Mouse (Mus musculus): ENCODE results near the gene Ntn1. TPM values are rescaled to one million over a fixed set of nuclear protein-coding genes. Genes with fewer than 3 reads are reported as not detected.
A peak's percentile ranks its signal among the peaks of the same experiment; 100 is the strongest.

Gene Ntn1
- polyA plus RNA-seq, 1 experiment, result 62.8 TPM

DNA sequence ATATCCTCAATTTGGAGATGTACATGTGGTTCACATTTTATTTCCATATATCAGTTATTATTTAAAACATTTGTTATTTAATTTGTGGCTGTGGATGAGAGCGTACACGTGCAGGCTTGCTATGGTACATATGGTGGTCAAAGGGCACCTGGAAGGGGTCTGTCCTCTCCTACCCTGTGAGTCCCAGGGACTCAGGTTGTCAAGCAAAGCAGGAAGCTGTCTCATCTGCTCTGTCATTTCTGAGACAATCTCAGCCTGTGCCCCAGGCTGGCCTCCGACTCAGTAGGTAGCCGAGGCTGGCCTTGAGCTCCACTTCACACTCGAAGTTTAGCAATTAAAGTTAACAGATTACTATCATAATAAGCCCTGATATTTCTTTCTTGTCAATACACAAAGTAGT is 32.9 kb upstream of the Ntn1 start:
- no peak for DNase-seq (ENCODE audit: low read depth)
- no peak for TF ChIP-seq POLR2A (IDR thresholded peaks at IDR 0.05; ENCODE audit: borderline replicate concordance, extremely low read depth, insufficient read depth, insufficient read length, poor library complexity, severe bottlenecking)
- TF ChIP-seq CTCF (IDR thresholded peaks at IDR 0.05; ENCODE audit: borderline replicate concordance, extremely low read depth, insufficient read depth, insufficient read length), result no peak

DNA sequence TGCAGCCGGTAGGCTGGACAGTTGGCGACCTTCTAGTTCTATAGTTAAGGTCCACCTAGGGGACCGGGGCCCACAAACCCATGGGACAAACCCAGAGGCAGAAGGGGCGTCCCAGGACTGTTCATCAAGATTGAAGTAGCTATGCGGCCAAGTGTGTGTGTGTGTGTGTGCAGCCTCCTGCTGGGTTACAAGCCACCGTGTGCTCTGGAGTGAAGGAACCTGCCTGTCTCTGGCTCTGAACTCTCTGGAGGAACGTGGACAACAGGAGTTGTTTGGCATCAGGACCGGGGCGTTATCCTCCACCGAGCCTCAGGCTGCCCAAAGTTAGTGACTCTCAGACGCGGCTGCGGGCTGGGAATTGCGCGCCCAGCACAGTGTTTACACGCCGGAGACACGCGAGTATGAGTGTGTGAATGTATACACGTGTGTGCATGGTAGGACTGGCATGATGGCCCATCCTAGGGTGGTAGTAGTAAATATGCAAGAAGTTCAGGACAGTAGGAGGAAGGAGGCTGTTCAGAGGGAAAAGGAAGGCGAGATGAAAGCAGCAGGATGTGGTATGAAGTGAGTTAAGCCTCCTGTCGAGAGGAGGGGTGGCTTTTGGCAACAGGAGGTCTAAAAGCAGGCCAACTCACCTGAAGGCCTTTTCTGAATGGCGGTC is 31.9 kb upstream of the Ntn1 start:
- DNase-seq (ENCODE audit: low read depth), result no peak

DNA sequence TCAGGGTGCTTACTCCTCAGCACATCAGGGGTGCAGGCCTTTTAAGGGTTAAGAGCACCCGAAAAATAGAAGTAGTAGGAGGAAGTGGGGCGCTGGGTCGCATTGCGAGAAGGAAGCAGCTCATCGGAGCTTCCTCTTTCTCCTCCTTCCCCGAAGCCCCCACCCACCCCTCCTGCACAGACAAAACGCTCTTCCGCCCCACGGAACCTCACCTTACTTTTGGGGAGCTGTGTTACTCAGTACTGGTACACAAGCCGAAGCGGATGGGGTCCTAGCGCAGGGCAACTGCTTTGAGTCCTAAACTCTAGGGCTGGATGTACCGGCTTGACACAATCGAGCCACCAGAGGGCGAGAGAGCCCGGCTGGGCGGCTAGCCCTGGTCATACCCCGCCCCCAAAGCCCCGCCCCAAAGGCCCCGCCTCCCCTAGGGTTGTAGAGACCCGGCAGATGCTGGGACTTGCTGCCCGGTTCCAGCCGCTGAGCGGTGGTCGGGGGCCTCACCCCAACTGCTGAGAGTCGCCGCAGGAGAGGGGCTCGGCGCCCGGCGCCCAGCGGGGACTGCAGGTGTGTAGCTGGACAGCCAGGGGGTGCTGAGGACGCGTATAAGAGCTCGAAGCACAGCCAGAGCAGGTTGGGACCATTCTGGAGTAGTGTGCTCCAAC is 31.2 kb upstream of the Ntn1 start, which contains the start of gene Pik3r5:
Pik3r5 (plus strand) TSS at position 423 of the 662 bp plus-strand sequence.
- TF ChIP-seq CTCF (IDR thresholded peaks at IDR 0.05; ENCODE audit: borderline replicate concordance, extremely low read depth, insufficient read depth, insufficient read length) (peak; percentile 62), POLR2A (IDR thresholded peaks at IDR 0.05; ENCODE audit: borderline replicate concordance, extremely low read depth, insufficient read depth, insufficient read length, poor library complexity, severe bottlenecking) (no peak)
- peak; percentile 79 for DNase-seq (ENCODE audit: low read depth)

More for the DNA sequence above, 31.9 kb upstream of the Ntn1 start:
- no peak for TF ChIP-seq POLR2A (IDR thresholded peaks at IDR 0.05; ENCODE audit: borderline replicate concordance, extremely low read depth, insufficient read depth, insufficient read length, poor library complexity, severe bottlenecking)
- no peak for TF ChIP-seq CTCF (IDR thresholded peaks at IDR 0.05; ENCODE audit: borderline replicate concordance, extremely low read depth, insufficient read depth, insufficient read length)

DNA sequence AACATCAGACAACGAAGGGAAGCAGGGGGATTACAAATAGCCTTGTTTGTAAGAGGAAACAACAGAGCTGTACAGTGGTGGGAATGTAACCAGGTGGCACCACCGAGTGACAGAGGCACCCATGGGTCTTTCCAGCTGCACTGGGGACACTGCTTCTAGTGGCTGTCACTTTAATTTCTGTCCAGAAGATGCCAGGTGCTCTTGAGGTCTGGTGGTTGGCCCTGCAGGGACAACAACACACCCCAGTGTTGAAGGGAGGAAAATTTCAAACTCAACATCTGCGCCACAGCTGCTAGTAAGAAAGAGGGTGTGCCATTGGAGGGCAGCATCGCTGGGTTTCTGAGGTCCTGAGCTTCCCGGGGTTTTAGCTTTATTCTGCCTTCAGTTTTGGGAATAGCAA is 30.0 kb upstream of the Ntn1 start:
- no peak for TF ChIP-seq CTCF (IDR thresholded peaks at IDR 0.05; ENCODE audit: borderline replicate concordance, extremely low read depth, insufficient read depth, insufficient read length)
- TF ChIP-seq POLR2A (IDR thresholded peaks at IDR 0.05; ENCODE audit: borderline replicate concordance, extremely low read depth, insufficient read depth, insufficient read length, poor library complexity, severe bottlenecking), result no peak
- no peak for DNase-seq (ENCODE audit: low read depth)

DNA sequence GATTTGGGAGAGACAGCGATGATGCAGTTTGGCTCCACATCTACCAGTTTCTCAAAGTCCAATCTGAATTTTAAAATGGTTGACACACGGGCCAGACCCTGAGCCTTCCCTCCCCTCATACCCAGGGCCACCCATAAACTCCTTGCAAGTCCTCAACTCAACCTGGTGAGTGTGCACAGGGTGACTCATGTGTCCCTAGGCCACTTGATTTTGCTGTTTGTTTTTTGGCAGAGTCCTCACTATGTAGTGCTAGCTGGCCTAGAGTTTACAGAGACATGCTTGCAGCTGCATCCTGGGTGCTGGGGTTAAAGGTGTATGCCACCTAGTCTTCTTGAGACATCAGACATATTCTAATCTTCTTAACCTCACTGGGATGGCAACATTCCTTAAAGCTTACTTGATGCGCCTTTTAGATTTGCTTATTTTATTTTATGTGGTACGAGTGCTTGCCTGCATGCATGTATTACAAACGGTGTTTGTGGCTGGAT is 26.5 kb upstream of the Ntn1 start:
- no peak for DNase-seq (ENCODE audit: low read depth)
- TF ChIP-seq POLR2A (IDR thresholded peaks at IDR 0.05; ENCODE audit: borderline replicate concordance, extremely low read depth, insufficient read depth, insufficient read length, poor library complexity, severe bottlenecking) (no peak), CTCF (IDR thresholded peaks at IDR 0.05; ENCODE audit: borderline replicate concordance, extremely low read depth, insufficient read depth, insufficient read length) (no peak)

DNA sequence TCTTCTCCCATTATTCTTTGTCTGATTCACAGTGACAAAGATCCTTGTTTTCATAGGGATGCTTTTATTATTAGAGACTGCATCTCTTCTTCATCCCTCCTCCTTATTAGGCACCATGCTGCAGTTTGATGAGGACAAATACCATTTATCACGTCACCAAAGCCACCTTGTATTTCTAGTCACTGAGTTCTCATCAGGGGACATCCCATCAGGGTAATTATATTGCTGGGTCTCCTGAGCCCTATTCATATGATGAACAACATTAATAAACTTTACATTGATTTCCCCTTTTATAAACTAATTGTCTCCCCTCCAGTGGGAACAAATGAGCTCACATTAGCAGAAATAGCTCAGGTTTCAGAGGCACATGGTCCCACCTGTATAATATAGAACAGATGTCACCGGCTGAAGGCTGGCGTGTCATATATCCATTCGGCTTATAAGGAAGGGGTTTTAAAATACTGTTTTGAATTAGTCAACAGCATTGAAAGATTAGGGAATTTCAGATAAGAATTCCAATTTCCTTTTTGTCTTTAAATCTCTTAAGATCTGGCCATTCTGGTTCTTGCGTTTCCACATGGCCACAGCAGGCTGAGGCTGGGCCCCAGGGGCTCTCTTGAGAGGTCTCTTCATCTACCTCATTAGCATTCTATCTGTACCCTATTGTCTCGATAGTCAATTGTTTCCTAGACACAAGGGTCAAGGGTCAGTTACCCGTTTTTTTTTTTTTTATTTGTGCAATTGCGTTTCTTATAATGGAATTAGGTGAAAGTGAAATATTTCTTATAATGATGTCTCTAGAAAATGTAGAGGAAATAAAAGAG is 25.1 kb upstream of the Ntn1 start:
- DNase-seq (ENCODE audit: low read depth), result no peak
- TF ChIP-seq POLR2A (IDR thresholded peaks at IDR 0.05; ENCODE audit: borderline replicate concordance, extremely low read depth, insufficient read depth, insufficient read length, poor library complexity, severe bottlenecking), result no peak
- no peak for TF ChIP-seq CTCF (IDR thresholded peaks at IDR 0.05; ENCODE audit: borderline replicate concordance, extremely low read depth, insufficient read depth, insufficient read length)

DNA sequence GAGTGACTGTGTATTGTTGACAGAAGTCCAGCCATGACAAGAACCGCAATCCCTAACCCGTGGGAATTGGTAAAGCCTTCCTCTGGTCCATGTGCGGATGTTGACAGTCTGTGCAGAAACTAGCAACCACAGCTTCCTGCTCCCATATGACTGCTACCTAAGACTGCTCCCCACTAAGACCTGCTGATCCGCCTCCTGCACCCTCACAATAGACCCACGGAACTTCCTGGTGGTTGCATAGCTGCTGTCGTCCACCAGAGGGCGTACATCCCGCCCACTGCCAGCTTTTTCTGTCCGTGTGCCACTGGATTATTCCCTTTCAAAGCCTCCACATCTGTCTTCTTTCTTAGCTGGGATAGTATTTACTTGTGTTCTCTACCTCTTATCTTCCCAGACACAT is 17.2 kb upstream of the Ntn1 start:
- peak; percentile 84 for TF ChIP-seq CTCF (IDR thresholded peaks at IDR 0.05; ENCODE audit: borderline replicate concordance, extremely low read depth, insufficient read depth, insufficient read length)
- no peak for TF ChIP-seq POLR2A (IDR thresholded peaks at IDR 0.05; ENCODE audit: borderline replicate concordance, extremely low read depth, insufficient read depth, insufficient read length, poor library complexity, severe bottlenecking)
- peak; percentile 31 for DNase-seq (ENCODE audit: low read depth)

DNA sequence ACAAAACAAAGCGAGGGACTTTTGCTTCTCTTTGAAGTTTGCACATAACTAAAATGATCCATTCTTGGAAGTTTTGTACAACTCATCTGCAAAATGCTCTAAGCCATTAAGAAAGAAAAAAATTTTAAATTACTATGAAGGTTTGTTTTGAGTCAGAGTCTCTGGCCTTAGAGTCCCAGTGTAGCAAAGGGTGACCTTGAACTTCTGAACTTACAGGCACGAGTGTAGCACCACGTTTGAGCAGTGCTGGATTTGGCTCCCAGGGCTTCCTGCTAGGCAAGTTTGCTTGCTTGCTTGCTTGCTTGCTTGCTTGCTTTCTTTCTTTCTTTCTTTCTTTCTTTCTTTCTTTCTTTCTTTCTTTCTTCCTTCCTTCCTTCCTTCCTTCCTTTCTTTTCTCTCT is 16.4 kb upstream of the Ntn1 start:
- DNase-seq (ENCODE audit: low read depth), result no peak
- TF ChIP-seq CTCF (IDR thresholded peaks at IDR 0.05; ENCODE audit: borderline replicate concordance, extremely low read depth, insufficient read depth, insufficient read length), result no peak
- no peak for TF ChIP-seq POLR2A (IDR thresholded peaks at IDR 0.05; ENCODE audit: borderline replicate concordance, extremely low read depth, insufficient read depth, insufficient read length, poor library complexity, severe bottlenecking)

DNA sequence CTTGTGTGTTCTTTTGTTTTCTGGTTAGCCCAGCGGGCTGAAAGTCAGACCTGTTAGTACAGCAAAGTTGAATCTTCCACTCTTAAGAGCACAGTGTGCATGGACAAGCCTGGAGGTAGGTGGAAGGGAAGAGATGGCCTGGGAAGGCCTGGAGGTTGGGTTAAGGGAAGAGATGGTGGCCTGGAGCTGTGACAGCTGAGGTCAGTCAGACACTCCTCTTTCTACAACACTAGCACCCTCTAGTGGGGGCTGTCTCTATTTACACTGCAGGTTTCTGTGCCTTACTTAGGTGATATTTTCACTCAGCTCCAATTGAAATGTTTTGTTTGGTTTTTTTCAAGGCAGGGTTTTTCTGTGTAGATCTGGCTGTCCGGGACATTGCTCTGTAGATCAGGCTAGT is 7.5 kb upstream of the Ntn1 start:
- TF ChIP-seq CTCF (IDR thresholded peaks at IDR 0.05; ENCODE audit: borderline replicate concordance, extremely low read depth, insufficient read depth, insufficient read length) (peak; percentile 82), POLR2A (IDR thresholded peaks at IDR 0.05; ENCODE audit: borderline replicate concordance, extremely low read depth, insufficient read depth, insufficient read length, poor library complexity, severe bottlenecking) (no peak)
- peak; percentile 87 for DNase-seq (ENCODE audit: low read depth)

DNA sequence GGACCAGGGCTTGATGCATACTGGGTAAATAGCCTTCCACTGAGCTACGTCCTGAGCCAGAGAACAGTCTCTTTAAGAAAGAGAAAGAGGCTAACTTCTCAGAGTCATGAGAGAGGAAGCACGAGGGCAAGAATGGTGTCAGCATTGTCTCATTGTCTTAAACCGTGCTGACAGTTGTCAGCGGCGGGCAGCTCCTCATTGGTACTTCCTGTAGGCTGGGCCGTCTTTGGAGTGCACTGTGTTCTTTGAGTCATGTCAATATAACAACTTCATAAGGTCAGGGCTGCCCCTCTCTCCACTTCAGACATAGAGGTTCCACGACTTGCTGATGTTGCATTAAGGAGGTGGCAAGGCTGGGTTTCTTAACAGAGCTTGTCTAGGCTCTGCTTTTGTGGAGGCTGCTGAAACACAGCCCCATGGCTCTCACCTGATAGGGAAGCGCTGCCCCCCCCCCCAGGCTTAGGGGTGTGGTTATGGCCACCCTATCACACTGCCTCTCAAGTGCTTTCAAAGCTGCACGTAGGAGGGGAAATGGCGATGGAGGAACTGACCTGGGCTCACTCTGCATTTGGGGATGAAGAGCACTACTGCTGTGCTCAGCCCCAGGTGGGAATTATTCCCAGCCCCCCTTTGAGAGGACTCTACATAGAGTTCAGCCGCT is 6.8 kb upstream of the Ntn1 start:
- DNase-seq (ENCODE audit: low read depth), result no peak
- TF ChIP-seq CTCF (IDR thresholded peaks at IDR 0.05; ENCODE audit: borderline replicate concordance, extremely low read depth, insufficient read depth, insufficient read length) (no peak), POLR2A (IDR thresholded peaks at IDR 0.05; ENCODE audit: borderline replicate concordance, extremely low read depth, insufficient read depth, insufficient read length, poor library complexity, severe bottlenecking) (no peak)

DNA sequence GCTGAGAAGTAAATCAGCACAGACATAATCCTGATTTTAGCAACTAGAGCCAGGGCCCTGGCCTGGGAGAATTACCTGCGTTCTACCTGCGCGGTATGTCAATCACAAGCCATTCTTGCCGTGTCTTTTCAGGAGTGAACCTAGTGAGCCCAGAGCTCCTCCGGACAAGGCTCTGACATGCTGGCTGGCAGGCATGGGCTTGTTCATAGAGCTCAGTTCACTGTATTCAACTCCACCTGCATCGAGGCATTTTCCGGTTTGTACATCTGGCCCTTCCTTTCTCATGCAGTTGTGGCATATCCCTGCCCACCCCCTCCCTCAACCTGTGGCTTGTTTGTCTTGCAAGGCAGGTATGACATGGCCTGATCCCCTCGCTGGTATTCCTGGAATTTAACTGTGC is 5.0 kb upstream of the Ntn1 start:
- DNase-seq (ENCODE audit: low read depth), result no peak
- TF ChIP-seq CTCF (IDR thresholded peaks at IDR 0.05; ENCODE audit: borderline replicate concordance, extremely low read depth, insufficient read depth, insufficient read length) (no peak), POLR2A (IDR thresholded peaks at IDR 0.05; ENCODE audit: borderline replicate concordance, extremely low read depth, insufficient read depth, insufficient read length, poor library complexity, severe bottlenecking) (no peak)
